Mouse (Mus musculus) G1E (cell line): ENCODE data around the gene Sema3e.

Experiments
- CTCF ChIP-seq: IDR thresholded peaks from 2 replicates; pipeline ENCODE4 v1.5.1; 2012; ENCODE audit warnings: low read depth, low read length, inconsistent platforms, mixed read lengths
- GATA1 ChIP-seq: IDR thresholded peaks from 2 replicates; pipeline ENCODE4 v1.6.1; 2012; ENCODE audit warnings: borderline replicate concordance, low read length, inconsistent platforms, mixed read lengths
- GATA2 ChIP-seq: IDR thresholded peaks from 2 replicates; pipeline ENCODE4 v1.6.1; 2012; ENCODE audit warnings: low read depth, low read length, inconsistent platforms, borderline replicate concordance
- POLR2AphosphoS5 ChIP-seq: IDR thresholded peaks from 2 replicates; pipeline ENCODE4 v1.6.1; 2012; ENCODE audit warnings: low read depth, low read length, inconsistent platforms; ENCODE audit not compliant: insufficient replicate concordance

DNA sequence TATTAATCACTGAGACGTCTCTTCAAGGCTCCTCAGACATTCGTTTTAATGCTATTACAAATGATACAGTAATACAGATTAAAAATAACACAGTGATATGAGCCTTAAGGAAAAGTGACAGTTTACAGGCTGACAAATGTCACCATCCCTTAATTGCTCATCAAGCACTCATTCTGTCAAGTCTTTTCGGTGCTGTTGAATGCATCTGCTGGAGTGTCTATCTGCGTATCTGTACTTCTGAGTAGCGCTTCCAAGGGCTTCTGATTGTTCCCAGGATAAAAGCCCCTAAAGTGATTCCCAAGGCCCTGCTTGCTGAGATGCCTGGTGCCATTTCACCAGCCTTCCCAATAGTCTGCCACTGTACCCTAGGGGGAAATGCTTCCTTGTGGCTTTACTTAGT is 29.4 kb downstream of the Sema3e start:
- no peak for TF ChIP-seq CTCF
- TF ChIP-seq POLR2AphosphoS5: no peak
- TF ChIP-seq GATA1: no peak
- no peak for TF ChIP-seq GATA2
